ENCODE assay signal across 17 mouse cellular contexts in the genomic region with DNA sequence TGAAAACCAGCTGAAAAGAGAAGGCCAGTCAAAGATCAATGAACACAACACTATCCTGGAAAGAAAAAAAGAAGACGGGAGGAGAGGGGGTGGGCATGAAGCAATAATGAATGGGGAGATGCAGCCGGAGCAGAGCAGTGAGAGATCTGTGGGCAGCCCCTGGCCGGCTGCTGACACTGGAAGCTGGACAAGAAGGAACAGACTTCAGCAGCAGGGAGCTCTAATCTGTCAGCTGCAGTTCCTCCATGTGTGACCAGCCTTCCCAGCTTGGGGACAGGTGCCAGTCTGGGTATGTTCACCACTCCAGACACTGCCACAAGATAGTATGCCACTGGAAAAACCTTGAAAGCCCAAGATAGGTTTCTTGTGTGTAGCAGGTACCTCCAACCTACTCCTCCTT.
DNase-seq lines count a peak whose midpoint lies in the region; ATAC-seq lines count a peak whose summit lies in the region.
"Had no signal": no experiment of that assay in that cellular context is flagged by ENCODE, and none has a peak within 500 bp of the region (broad histone marks: within the 10 kb centered on the region; RNA-seq: fewer than 3 reads in every experiment).

No protein-coding gene starts in this region.

- peak; percentile 23 to 43 for DNase-seq in cerebellum, postnatal 25 days
- DNase-seq in cerebellum, adult 11 months: no peak
- no peak for DNase-seq in midbrain, embryonic 14.5 days
- DNase-seq: adrenal gland, adult 2 months; adrenal gland, postnatal 25 days; gastrocnemius, postnatal 36 days; heart, adult 18-20 months; heart, postnatal 14 days; kidney, adult 2 months had no signal

- H3K4me2 ChIP-seq in hindbrain, embryonic 16.5 days (ENCODE audit: low read length): no peak overlapping the region
- no peak overlapping the region for H3K4me2 ChIP-seq in hindbrain, embryonic 12.5 days (replicated peaks)
- no peak overlapping the region for H3K4me2 ChIP-seq in midbrain, embryonic 16.5 days (ENCODE audit: low read length)
- no peak overlapping the region for H3K4me2 ChIP-seq in midbrain, embryonic 14.5 days (ENCODE audit: low read length)
- H3K4me2 ChIP-seq: embryonic facial prominence, embryonic 12.5 days; forebrain, embryonic 15.5 days; heart, embryonic 15.5 days had no signal

- no peaks in the 10 kb centered on the region for H3K9me3 ChIP-seq in hindbrain, embryonic 16.5 days (ENCODE audit: control insufficient read depth, low read length)
- no peaks in the 10 kb centered on the region for H3K9me3 ChIP-seq in hindbrain, embryonic 12.5 days (replicated peaks)
- H3K9me3 ChIP-seq in midbrain, embryonic 16.5 days (replicated peaks; ENCODE audit: control insufficient read depth, low read length, poor library complexity, severe bottlenecking): no peaks in the 10 kb centered on the region
- H3K9me3 ChIP-seq in midbrain, embryonic 14.5 days (ENCODE audit: control insufficient read depth, low read length): no peaks in the 10 kb centered on the region
- H3K9me3 ChIP-seq: embryonic facial prominence, embryonic 12.5 days; forebrain, embryonic 15.5 days; heart, embryonic 10.5 days; heart, embryonic 15.5 days had no signal

- H3K4me1 ChIP-seq in hindbrain, embryonic 16.5 days (ENCODE audit: control insufficient read depth, insufficient read depth, low read depth, low read length): peaks cover 9% of the 10 kb centered on the region
- H3K4me1 ChIP-seq in hindbrain, embryonic 12.5 days: peaks cover 2% of the 10 kb centered on the region; the same call in 1 of the 2 replicates
- peaks cover 31% of the 10 kb centered on the region for H3K4me1 ChIP-seq in midbrain, embryonic 16.5 days (ENCODE audit: control insufficient read depth, insufficient read depth, low read length)
- H3K4me1 ChIP-seq in midbrain, embryonic 14.5 days (ENCODE audit: control insufficient read depth, insufficient read depth, low read length): peaks cover 13% of the 10 kb centered on the region
- H3K4me1 ChIP-seq: embryonic facial prominence, embryonic 12.5 days had no signal

- H3K9ac ChIP-seq in hindbrain, embryonic 16.5 days (ENCODE audit: low read depth, low read length): no peak overlapping the region
- no peak overlapping the region for H3K9ac ChIP-seq in hindbrain, embryonic 12.5 days
- H3K9ac ChIP-seq in midbrain, embryonic 16.5 days (ENCODE audit: low read depth, low read length): no peak overlapping the region
- no peak overlapping the region for H3K9ac ChIP-seq in midbrain, embryonic 14.5 days (replicated peaks; ENCODE audit: low read length)
- H3K9ac ChIP-seq: embryonic facial prominence, embryonic 12.5 days; forebrain, embryonic 15.5 days; heart, embryonic 15.5 days had no signal

- H3K27me3 ChIP-seq in hindbrain, embryonic 16.5 days (replicated peaks; ENCODE audit: control insufficient read depth, insufficient read depth, low read length): no peaks in the 10 kb centered on the region
- H3K27me3 ChIP-seq in hindbrain, embryonic 12.5 days: no peaks in the 10 kb centered on the region
- H3K27me3 ChIP-seq in midbrain, embryonic 16.5 days (ENCODE audit: control insufficient read depth, insufficient read depth, low read depth, low read length): no peaks in the 10 kb centered on the region
- H3K27me3 ChIP-seq in midbrain, embryonic 14.5 days (ENCODE audit: control insufficient read depth, insufficient read depth, low read length): no peaks in the 10 kb centered on the region
- H3K27me3 ChIP-seq: embryonic facial prominence, embryonic 12.5 days; forebrain, embryonic 15.5 days had no signal

- no peak overlapping the region for H3K4me3 ChIP-seq in hindbrain, embryonic 16.5 days (ENCODE audit: low read length)
- H3K4me3 ChIP-seq in hindbrain, embryonic 12.5 days: no peak overlapping the region
- no peak overlapping the region for H3K4me3 ChIP-seq in midbrain, embryonic 16.5 days (ENCODE audit: low read depth, low read length)
- no peak overlapping the region for H3K4me3 ChIP-seq in midbrain, embryonic 14.5 days (replicated peaks; ENCODE audit: low read depth, low read length)
- H3K4me3 ChIP-seq: embryonic facial prominence, embryonic 12.5 days; forebrain, embryonic 15.5 days; heart, embryonic 10.5 days; heart, embryonic 15.5 days had no signal

- H3K27ac ChIP-seq in hindbrain, embryonic 16.5 days (ENCODE audit: low read depth, low read length): no peak overlapping the region
- H3K27ac ChIP-seq in hindbrain, embryonic 12.5 days: no peak overlapping the region
- peak overlapping the region; percentile 17; the same call in 1 of the 2 replicates for H3K27ac ChIP-seq in midbrain, embryonic 16.5 days (ENCODE audit: low read length)
- no peak overlapping the region for H3K27ac ChIP-seq in midbrain, embryonic 14.5 days (replicated peaks; ENCODE audit: low read depth, low read length)
- H3K27ac ChIP-seq: embryonic facial prominence, embryonic 12.5 days; forebrain, embryonic 15.5 days; heart, embryonic 10.5 days; heart, embryonic 15.5 days had no signal

- peak; percentile 53 for ATAC-seq in hindbrain, embryonic 16.5 days
- no peak for ATAC-seq in hindbrain, embryonic 12.5 days (ENCODE audit: low FRiP score)
- ATAC-seq in midbrain, embryonic 16.5 days: no peak
- ATAC-seq in midbrain, embryonic 14.5 days (ENCODE audit: low FRiP score, low TSS enrichment): no peak
- ATAC-seq: forebrain, embryonic 15.5 days; intestine, embryonic 16.5 days had no signal

- no peaks in the 10 kb centered on the region for H3K36me3 ChIP-seq in hindbrain, embryonic 16.5 days (ENCODE audit: control insufficient read depth, insufficient read depth, low read length)
- H3K36me3 ChIP-seq in hindbrain, embryonic 12.5 days: no peaks in the 10 kb centered on the region
- no peaks in the 10 kb centered on the region for H3K36me3 ChIP-seq in midbrain, embryonic 16.5 days (ENCODE audit: control insufficient read depth, insufficient read depth, low read length)
- H3K36me3 ChIP-seq in midbrain, embryonic 14.5 days (ENCODE audit: control insufficient read depth, insufficient read depth, low read length): no peaks in the 10 kb centered on the region
- H3K36me3 ChIP-seq: embryonic facial prominence, embryonic 12.5 days; forebrain, embryonic 15.5 days; heart, embryonic 10.5 days; heart, embryonic 15.5 days had no signal

- WGBS in hindbrain, embryonic 16.5 days: 44% methylated on average over 3 of the region's 3 CpGs
- 48% methylated on average over 3 of the region's 3 CpGs for WGBS in hindbrain, embryonic 12.5 days
- WGBS in midbrain, embryonic 16.5 days: 31% methylated on average over 3 of the region's 3 CpGs
- 34% methylated on average over 3 of the region's 3 CpGs for WGBS in midbrain, embryonic 14.5 days

Comparison
In these comparisons a context has a peak if more than half of its experiments do, and no peak if none do; other contexts are left out.
1. DNase-seq: peak in cerebellum, postnatal 25 days (2 of 2); none in cerebellum, adult 11 months (single experiment) and midbrain, embryonic 14.5 days (single experiment).